Mouse (Mus musculus) c-Kit-positive CD71-negative TER-119-negative erythroid progenitor cells, embryonic 14.5 days (primary cell): ENCODE measurements at regions not wholly inside any gene's neighbourhood (a gene's known extent, or its start where the extent isn't known, plus 50 kb on each side); places are given as distances from the start of the nearest gene placed in this dataset.

Experiments
- DNase-seq: peaks from one replicate; pipeline ENCODE4 v3.0.0-alpha.2; 2013; ENCODE audit warnings: low read depth

GRCm38 (mm10) chr19:15800856-15801706 is 146.1 kb downstream of the Psat1 start:
- no peak for DNase-seq

DNA sequence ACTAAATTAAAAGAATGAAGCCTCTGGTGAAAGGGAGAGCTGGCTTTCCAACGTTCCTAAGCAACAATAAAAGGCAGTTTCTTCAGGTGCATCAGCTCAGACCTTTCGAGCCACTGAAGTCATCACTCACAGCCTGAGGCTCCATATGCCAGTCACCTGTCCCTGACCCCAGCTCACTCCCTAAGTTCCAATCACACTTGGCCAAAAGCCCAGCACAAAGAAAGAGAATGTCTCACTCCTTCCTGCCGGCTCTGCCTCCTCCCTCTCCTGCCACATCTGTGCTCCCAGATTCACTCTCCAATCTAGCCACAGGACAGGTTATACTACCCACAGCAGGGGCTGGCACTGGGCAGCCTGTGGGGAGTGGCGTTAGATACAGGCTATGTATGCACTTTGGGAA is 150.7 kb downstream of the Psat1 start:
- DNase-seq, result no peak

DNA sequence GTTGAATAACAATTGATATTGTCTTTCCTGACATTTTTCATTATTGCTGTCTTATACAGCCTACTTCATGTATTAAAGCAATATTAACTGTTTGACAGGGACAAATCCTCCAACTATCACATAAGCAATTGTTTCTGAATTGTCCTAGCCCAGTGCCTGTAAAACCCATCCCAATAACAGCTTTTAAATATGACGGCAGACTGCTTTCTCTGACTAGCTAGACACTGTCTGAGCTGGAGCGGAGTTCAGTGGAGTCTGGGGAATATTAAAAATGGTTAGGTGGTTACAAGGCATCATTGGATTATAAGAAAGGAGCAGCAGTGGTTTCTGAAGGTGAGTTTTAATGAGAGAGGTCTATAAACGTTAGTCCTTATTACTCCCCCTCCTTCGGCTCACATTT is 155.2 kb downstream of the Psat1 start:
- no peak for DNase-seq

GRCm38 (mm10) chr19:15791264-15791913 is 155.7 kb downstream of the Psat1 start:
- no peak for DNase-seq

- DNase-seq, result no peak
Measured at GRCm38 (mm10) chr19:15790620-15791263, 156.4 kb downstream of the Psat1 start.

DNA sequence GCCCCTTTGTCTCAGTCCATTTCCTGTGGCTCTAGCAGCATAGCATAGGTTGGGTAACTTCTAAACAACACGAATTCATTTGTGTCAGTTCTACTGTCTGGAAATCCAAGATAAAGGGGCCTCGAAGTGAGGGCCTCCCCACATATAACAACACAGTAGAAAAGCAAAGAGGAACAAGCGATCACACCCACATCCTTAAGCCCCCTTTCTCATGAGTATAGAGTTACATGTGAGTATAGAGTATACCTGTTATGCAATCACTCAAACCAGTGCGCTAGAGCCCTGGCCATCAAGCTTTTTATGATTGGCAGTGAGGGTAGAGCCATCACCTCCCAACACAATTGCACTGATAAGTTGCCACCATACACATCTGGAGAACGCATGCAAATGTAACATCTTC is 157.4 kb downstream of the Psat1 start:
- no peak for DNase-seq

DNA sequence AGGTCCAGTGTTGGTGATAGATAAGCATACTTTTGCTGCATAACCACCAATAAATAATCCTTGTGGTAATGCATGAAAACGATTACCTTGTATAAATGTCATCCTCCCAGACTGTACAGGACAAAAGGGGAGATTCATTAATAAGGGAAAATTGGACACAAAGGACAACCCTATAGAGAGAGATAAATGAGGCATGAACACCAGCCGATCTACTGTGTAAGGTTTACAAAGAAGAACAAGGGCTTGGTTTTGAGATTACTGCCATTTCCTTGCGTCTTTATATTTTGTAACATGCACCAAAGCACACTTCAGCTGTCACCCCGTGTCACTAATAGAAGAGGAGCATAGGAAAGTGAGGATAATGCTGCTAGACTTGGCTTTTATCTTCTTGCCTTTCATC is 162.5 kb downstream of the Psat1 start:
- DNase-seq, result no peak

DNA sequence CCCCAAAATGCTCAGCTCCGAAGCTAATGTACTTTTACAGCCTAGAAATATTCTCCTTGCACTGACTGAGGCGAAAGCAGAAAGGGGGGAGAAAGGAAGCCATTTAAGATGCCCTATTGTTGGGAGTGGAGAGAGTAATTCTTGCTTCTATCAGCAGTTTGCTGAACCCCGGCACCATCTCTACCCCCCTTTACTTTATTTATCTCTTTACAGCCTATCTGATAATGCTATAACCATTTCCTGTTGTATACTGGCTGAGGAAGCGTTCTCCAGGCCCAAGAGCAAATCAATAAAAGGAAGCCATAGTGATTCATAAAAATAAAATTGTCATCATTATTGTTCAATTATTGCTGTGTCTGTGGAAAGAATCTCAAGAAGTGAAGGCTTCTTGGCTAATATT is 177.5 kb downstream of the Psat1 start:
- DNase-seq, result no peak

DNA sequence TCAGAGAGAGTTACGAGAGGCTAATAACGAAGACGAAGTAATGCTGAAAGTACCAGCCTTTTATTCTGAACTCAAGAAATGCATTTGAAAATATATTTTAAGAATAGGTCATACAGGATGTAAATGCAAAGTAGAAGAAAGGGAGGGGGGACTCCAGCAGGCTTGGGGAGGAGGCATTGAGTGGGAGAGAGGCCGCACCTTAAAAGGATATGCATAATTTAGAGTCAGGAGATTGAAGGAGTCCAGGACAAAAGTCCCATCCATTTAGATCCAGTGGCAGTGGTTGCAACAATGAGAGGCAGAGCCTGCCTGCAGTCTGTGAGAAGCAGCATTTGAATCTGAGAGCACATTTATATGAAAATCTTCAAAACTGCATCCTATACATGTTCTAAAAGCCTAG is 186.1 kb downstream of the Psat1 start:
- no peak for DNase-seq

GRCm38 (mm10) chr19:15745026-15745777 is 201.9 kb downstream of the Psat1 start:
- DNase-seq, result no peak

DNA sequence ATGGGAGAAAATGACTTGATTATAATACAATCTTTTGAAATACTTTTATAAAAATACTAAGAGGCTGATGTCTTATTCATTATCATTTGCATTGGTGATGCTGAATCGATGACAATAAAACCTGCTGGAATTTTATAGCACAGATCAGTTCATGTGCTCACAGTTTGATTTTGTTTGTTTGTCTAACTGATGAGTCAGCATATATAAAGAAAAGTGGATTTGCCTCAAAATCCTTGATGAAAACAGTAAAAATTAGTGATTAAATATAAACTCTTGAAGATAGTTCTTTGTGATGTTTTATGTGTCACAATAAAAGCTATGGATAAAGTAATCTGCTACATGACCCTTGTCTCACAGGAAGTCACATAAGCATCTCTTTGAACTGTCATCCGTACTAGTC is 210.9 kb downstream of the Psat1 start:
- DNase-seq, result no peak

GRCm38 (mm10) chr19:15726785-15727406 is 220.2 kb downstream of the Psat1 start:
- DNase-seq, result no peak

DNA sequence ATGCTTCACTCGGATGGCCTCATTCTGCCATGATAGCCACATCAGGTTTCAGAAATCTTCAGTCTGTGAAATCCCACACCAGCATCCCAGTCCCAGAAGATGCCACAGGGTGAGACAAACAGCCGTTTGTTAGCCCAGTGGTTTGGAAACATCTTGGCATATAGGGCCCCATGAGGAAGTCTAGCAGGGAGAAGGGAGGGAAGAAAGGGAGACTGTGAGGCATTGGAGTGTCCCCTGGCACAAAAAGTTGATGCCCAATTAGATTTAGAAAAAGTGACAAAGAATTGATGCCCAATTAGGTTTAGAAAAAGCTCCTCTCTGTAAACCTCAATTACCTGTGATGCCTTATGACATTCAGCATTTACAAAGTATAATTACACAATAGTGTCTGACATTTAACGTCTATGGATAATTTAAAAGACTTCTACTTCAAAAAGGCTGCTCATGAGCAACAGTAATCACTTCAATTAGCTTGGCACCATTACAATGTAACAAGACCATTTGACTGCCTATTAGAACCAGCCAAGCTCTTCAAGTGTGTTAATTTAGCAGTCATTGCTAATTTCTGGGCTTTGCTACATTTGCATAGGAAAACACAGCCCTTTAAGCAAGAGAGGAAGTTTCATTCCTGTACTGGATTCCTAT is 254.6 kb downstream of the Psat1 start:
- no peak for DNase-seq

DNA sequence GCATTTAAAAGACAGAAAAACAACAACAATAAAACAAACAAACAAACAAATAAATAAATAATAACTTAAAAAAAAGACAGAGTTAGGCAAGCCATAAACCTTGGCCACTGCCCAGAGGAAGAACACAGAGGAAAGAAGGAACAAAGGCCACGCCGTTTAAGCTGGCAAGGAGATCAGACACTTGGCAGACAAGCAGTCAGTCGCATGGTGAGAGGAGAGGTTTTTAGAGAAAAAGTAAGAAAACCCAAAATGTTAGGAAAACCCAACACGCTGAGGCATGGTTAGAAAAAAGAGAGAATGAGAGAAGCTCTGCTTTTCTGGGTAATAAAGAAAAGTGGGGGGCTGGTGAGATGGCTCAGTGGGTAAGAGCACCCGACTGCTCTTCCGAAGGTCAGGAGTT is 277.1 kb downstream of the Psat1 start:
- no peak for DNase-seq

DNA sequence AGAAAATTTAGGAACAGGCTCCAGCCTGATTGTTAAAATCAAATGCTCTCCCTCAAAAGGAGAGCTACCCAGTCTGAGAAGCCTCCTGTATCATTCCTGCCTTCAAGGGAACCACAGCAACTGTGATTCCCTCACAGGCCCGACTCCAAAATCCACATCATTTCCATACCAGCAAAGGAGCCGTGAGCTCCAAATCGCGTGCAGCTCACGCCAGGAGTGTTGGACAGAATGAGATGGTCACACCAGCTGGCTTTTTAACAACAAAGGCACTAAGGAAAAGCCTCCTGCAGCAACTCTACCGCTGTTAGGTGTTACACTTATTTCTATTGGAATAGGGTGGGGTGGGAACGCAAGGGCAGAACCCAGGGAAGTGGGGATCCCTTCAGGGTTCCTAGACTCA is 277.6 kb downstream of the Psat1 start:
- no peak for DNase-seq

GRCm38 (mm10) chr19:15668624-15669016 is 278.5 kb downstream of the Psat1 start:
- no peak for DNase-seq

DNA sequence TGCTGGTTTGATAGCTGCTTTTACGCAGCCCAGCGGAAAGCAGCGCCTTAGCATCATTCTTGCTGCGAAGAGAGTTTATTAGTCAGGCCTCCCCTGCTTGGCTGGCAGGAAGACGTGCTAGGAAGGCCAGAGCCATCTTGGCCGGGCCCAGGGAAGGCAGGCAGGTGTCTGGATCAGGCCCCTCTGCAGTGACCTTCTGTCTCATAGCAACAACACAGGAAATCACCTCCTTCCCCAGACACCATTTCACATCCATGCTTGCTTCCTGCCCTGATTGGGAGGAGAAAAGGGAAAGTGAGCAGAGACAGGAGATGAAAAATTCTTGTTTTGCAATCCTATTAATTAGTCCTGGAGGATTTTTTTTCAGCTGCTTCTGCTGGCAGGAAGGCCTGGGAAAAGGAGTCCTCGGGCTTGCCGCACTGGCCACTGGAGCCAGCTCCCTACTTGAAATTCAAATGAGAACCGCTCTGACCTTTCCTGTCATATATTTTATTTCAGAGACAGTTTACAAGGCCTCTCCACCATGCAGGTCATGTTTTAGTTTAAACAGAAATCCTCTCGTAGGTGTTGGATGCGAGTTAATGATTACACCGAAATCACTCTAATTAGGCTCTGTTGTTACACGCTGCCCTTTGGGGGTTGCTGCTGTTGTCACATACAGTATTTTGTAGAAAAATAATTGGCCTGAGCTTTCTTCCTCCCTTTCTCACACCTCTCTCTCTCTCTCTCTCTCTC is 279.1 kb downstream of the Psat1 start:
- no peak for DNase-seq

GRCm38 (mm10) chr19:15663659-15664255 is 283.4 kb downstream of the Psat1 start:
- no peak for DNase-seq

- no peak for DNase-seq
Measured at GRCm38 (mm10) chr19:15658611-15659010, 288.5 kb downstream of the Psat1 start.

DNA sequence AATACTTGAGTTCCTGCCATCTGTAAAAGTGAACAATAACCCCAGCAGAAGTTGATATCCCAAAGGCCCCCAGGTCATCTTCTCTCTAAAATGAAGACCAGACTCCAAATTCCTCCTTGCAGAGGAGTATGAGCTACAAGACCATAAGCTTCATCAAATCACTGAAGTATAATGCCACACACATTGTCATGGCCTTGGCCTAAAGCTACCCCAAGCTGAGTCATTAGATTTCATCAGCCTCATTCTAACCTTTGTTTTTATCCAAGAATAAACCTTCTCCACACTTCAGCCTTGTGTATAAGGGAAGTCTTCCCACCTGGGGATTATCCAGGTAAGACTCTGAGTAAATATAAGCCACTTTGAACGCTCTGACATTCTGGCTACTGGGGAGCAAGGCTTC is 289.3 kb downstream of the Psat1 start:
- DNase-seq, result no peak
